Mouse (Mus musculus) small intestine, adult 2 months (tissue): ENCODE measurements around the gene Thap11. TPM values are rescaled to one million over a fixed set of nuclear protein-coding genes. Genes with fewer than 3 reads are reported as not detected.

Experiments used
- H3K27ac ChIP-seq: fragments of 200-500 bp; 2 replicates; pipeline ENCODE4 v1.5.1; 2012; ENCODE audit warnings: low read depth, low read length, control low read depth, inconsistent platforms; ENCODE audit not compliant: insufficient read depth
- H3K27me3 ChIP-seq: fragments of 200-500 bp; 2 replicates; pipeline ENCODE4 v1.6.1; 2012; ENCODE audit warnings: mild to moderate bottlenecking, moderate library complexity, low read length, inconsistent platforms; ENCODE audit not compliant: control insufficient read depth, insufficient read depth
- H3K36me3 ChIP-seq: fragments of 200-500 bp; 2 replicates; pipeline ENCODE4 v1.6.1; 2012; ENCODE audit warnings: mild to moderate bottlenecking, low read length, control low read depth, inconsistent platforms; ENCODE audit not compliant: control insufficient read depth, insufficient read depth
- H3K4me1 ChIP-seq: fragments of 200-500 bp; 2 replicates; pipeline ENCODE4 v1.6.1; 2012; ENCODE audit warnings: low read length, inconsistent platforms, mixed read lengths; ENCODE audit not compliant: control insufficient read depth, insufficient read depth, insufficient read length
- H3K4me3 ChIP-seq: fragments of 200-500 bp; 2 replicates; pipeline ENCODE4 v1.5.1; 2012; ENCODE audit warnings: low read depth, mild to moderate bottlenecking, control low read depth, inconsistent platforms, low read length, moderate library complexity
- CTCF ChIP-seq: fragments of 200-500 bp; IDR thresholded peaks from 2 replicates; pipeline ENCODE4 v1.5.1; 2012; ENCODE audit warnings: low read depth, mild to moderate bottlenecking, control low read depth, inconsistent platforms, low read length, moderate library complexity, mixed read lengths; ENCODE audit not compliant: insufficient replicate concordance, insufficient read length; ENCODE audit errors: extremely low read depth
- POLR2A ChIP-seq: fragments of 200-500 bp; IDR thresholded peaks from 2 replicates; pipeline ENCODE4 v1.6.1; 2012; ENCODE audit warnings: low read depth, mild to moderate bottlenecking, control low read depth, inconsistent platforms, low read length, moderate library complexity
- WGBS: fragments of 180-500 bp; shearing (Covaris S2); methylation state at CpG from one replicate; pipeline ENCODE4 v1.1.7; 2018; 5-methylcytosine and 5-hydroxymethylcytosine counted together
- polyA plus RNA-seq: library from polyadenylated mRNA; depleted of rRNA; stranded (reverse); fragments of >200 nt; gene quantifications from 2 replicates; pipeline ENCODE4 v1.2.3, GENCODE M21; 2012

The Thap11 gene
- polyA plus RNA-seq, 1 experiment, result 39.4 TPM

DNA sequence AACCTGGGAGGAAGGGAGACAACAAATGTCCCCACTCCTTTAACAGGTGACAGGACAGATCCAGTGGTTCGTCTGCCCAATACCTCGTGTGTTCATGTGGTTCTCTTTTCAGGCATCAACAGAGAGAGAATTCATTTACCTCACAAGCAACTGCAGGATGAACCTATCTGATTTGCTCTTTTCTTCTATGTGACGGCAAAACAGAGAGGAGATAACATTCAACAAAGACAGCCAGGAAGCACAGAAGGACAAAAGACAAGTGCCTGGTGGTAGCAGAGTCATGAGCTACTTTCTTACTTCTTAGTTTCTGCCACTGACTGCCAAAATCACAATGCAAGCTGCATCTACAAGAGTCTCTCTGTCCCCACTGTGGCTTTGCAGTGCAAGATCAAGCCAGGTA is 43.4 kb upstream of the Thap11 start:
- TF ChIP-seq CTCF, result no peak
- no peak for TF ChIP-seq POLR2A
- H3K4me1 ChIP-seq, result peaks cover 18% of the 10 kb centered on the region
- H3K27me3 ChIP-seq, result no peaks in the 10 kb centered on the region
- peak overlapping the region; percentile 58 for H3K27ac ChIP-seq
- 29% methylated on average over 3 of the region's 3 CpGs for WGBS
- H3K36me3 ChIP-seq, result peaks cover 2% of the 10 kb centered on the region; the same call in 1 of the 2 replicates
- no peak overlapping the region for H3K4me3 ChIP-seq

DNA sequence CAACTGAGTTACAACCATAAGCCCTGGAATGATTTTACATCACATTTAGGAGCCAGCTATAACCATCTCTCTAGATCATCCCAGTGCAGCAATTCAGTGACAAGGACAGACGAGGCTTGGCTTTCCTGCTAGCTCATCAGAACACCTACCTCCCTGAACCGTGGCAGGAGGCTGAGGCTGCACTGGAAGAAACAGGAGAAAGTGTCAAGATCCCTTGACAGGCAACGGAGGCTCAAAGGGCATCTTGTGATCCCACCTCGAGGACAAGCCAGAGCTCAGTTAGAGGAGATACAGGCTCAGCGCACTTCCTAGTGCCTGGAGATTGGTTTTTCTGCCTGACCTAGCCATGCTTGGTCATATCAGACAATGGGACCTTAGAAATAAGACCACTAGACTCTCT is 42.4 kb upstream of the Thap11 start:
- 66% methylated on average over 5 of the region's 5 CpGs for WGBS
- Histone ChIP-seq H3K4me3 (no peak overlapping the region), H3K27ac (no peak overlapping the region), H3K4me1 (peaks cover 18% of the 10 kb centered on the region), H3K36me3 (peaks cover 2% of the 10 kb centered on the region; the same call in 1 of the 2 replicates), H3K27me3 (no peaks in the 10 kb centered on the region)
- TF ChIP-seq POLR2A (no peak), CTCF (no peak)

DNA sequence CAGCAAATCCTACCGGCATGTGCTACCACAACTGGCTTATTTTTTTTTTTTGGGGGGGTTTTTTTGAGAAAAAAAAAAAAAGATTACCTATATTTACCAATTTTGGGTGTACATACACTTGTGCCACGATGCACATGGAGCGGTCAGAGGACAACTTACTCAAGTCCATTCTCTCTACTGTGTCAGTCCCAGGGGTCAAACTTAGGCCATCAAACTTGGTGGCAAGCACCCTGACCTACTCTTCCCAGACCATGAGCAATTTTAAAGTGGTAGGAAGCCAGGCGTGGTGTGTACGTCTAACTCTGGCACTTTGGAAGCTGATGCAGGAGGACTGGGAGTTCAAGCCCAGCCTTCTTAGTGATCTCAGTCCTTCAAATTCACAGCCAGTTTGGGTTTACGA is 41.7 kb upstream of the Thap11 start:
- TF ChIP-seq POLR2A (no peak), CTCF (no peak)
- no peak overlapping the region for H3K4me3 ChIP-seq
- no peak overlapping the region for H3K27ac ChIP-seq
- H3K36me3 ChIP-seq, result peaks cover 2% of the 10 kb centered on the region; the same call in 1 of the 2 replicates
- WGBS, result 94% methylated on average over 6 of the region's 6 CpGs
- no peaks in the 10 kb centered on the region for H3K27me3 ChIP-seq
- H3K4me1 ChIP-seq, result peaks cover 18% of the 10 kb centered on the region

DNA sequence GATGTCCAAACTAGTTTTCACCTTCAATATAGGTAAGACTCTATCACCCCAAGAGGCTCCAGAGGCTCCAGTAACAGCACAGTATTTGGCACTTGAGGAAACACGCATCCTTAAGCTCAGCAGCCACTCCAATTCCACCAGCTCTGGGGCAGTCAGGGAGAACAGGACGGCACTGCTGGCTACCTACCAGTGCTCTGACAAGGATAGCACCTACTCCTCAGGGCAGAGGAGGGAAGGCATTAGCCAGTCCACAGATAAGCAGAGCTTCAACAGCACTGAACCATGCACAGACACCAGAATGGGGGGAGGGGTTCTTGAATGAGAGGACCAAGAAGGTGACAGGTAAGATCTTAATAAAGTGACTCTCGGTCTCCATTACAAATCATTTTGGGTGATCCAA is 35.3 kb upstream of the Thap11 start:
- Histone ChIP-seq H3K4me3 (no peak overlapping the region), H3K4me1 (no peaks in the 10 kb centered on the region), H3K27me3 (no peaks in the 10 kb centered on the region), H3K27ac (no peak overlapping the region), H3K36me3 (peaks cover 12% of the 10 kb centered on the region)
- 89% methylated on average over 3 of the region's 3 CpGs for WGBS
- TF ChIP-seq POLR2A (no peak), CTCF (no peak)

DNA sequence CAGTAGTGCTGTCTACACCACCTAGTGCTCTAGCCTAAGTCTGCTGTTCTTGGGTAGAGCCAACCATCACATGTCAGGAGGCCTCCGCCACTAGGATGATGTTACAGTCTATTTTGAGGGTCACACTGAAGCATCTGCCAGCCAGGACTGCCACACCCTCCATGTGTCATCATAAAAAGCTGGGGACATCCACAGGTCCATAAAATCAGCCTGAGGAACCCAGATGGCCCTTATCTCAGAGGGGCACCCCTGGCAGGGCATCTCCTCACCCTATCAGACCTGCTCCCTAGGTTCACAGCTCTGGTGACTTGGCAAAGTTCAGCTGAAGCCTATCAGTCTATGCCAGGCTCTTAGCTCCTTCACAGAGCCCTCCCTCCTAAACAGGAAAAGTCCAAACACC is 34.0 kb upstream of the Thap11 start:
- Histone ChIP-seq H3K27me3 (no peaks in the 10 kb centered on the region), H3K36me3 (peaks cover 12% of the 10 kb centered on the region), H3K4me1 (peaks cover 2% of the 10 kb centered on the region; the same call in 1 of the 2 replicates), H3K4me3 (no peak overlapping the region), H3K27ac (no peak overlapping the region)
- no peak for TF ChIP-seq CTCF
- TF ChIP-seq POLR2A, result no peak
- 79% methylated on average over 1 of the region's 1 CpGs for WGBS

DNA sequence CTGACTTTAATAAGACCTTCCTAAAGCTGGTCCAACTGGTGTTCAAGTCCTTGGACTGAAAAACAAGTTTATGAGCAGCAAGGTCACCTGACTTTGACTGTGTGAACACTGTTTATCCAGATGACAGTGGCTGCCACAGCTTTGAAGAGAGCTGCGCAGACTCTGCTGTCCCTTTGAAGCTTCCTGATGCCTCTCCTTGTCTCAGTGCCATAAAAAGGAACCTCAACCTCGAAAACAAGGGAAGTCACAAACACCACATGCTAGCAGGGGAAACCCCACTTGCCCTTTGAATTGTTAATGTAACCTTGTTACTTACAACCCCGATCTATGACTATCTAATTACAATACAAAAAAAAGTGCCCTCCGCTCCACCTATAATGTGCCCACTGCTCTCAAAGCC is 29.4 kb upstream of the Thap11 start:
- 50% methylated on average over 4 of the region's 4 CpGs for WGBS
- H3K36me3 ChIP-seq, result peaks cover 12% of the 10 kb centered on the region
- no peaks in the 10 kb centered on the region for H3K27me3 ChIP-seq
- H3K4me1 ChIP-seq, result peaks cover 7% of the 10 kb centered on the region; the same call in 1 of the 2 replicates
- no peak for TF ChIP-seq POLR2A
- TF ChIP-seq CTCF, result no peak
- H3K27ac ChIP-seq, result no peak overlapping the region
- H3K4me3 ChIP-seq, result no peak overlapping the region

DNA sequence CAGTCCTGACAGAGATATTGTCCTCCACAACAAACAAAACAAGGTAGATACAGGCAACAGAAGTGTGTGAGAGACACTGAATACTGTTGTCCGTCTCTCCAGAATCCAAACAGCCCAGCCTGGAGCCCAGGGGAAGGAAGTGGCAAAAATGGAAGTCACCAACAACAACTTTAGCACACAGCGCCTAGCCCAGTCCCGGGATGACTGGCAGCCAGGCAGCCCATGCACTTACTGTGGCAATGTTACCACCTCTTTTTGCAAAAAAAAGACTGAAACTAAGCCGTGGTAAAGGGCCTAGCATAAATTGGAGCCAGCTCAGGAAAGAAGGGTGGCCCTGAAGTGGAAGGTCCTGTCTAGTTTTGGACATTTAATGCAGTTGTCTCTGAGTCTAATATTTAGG is 28.6 kb upstream of the Thap11 start:
- TF ChIP-seq POLR2A (no peak), CTCF (no peak)
- Histone ChIP-seq H3K36me3 (peaks cover 10% of the 10 kb centered on the region), H3K4me3 (peak overlapping the region; percentile 79), H3K4me1 (peaks cover 7% of the 10 kb centered on the region; the same call in 1 of the 2 replicates), H3K27ac (0 out of 2 replicates have a peak overlapping the region, but pooled peaks have one; percentile 9), H3K27me3 (no peaks in the 10 kb centered on the region)
- under 1% methylated on average over 4 of the region's 4 CpGs for WGBS
